Mouse (Mus musculus) heart, embryonic 13.5 days (tissue): ENCODE measurements around the gene Dhps. TPM values are rescaled to one million over a fixed set of nuclear protein-coding genes. Genes with fewer than 3 reads are reported as not detected.
"Not testable (repeated sequence)": the region's sequence is repeated elsewhere in the genome, so short reads cannot be mapped to it uniquely, and the experiment has no call there.

Experiments
- ATAC-seq: fragments of 200-750 bp; cut with Nextera tagmentation; 2 replicates; pipeline ENCODE4 v1.8.0; 2017; ENCODE audit warnings: moderate TSS enrichment; ENCODE audit not compliant: insufficient number of reproducible peaks, low FRiP score, low TSS enrichment; ENCODE audit errors: extremely low read depth
- H3K27ac ChIP-seq: fragments of 300-500 bp; sonication (generic); replicated peaks from 2 replicates; pipeline ENCODE4 v1.5.1; 2015; ENCODE audit warnings: moderate library complexity, mild to moderate bottlenecking, inconsistent platforms
- H3K27me3 ChIP-seq: fragments of 300-500 bp; sonication (generic); replicated peaks from 2 replicates; pipeline ENCODE4 v1.6.1; 2015; ENCODE audit warnings: mild to moderate bottlenecking, inconsistent platforms
- H3K36me3 ChIP-seq: fragments of 300-500 bp; sonication (generic); 2 replicates; pipeline ENCODE4 v1.6.1; 2015; ENCODE audit warnings: mild to moderate bottlenecking, inconsistent platforms
- H3K4me1 ChIP-seq: fragments of 300-500 bp; sonication (generic); 2 replicates; pipeline ENCODE4 v1.6.1; 2015; ENCODE audit warnings: inconsistent platforms
- H3K4me2 ChIP-seq: fragments of 300-500 bp; sonication (generic); 2 replicates; pipeline ENCODE4 v1.6.1; 2015; ENCODE audit warnings: inconsistent platforms, mild to moderate bottlenecking, moderate library complexity
- H3K4me3 ChIP-seq: fragments of 300-500 bp; sonication (generic); 2 replicates; pipeline ENCODE4 v1.5.1; 2015; ENCODE audit warnings: moderate library complexity, mild to moderate bottlenecking, inconsistent platforms
- H3K9ac ChIP-seq: fragments of 300-500 bp; sonication (generic); 2 replicates; pipeline ENCODE4 v1.6.1; 2015; ENCODE audit warnings: inconsistent platforms, mild to moderate bottlenecking, moderate library complexity
- H3K9me3 ChIP-seq: fragments of 300-500 bp; sonication (generic); 2 replicates; pipeline ENCODE4 v1.6.1; 2016; ENCODE audit warnings: inconsistent platforms
- WGBS: fragments of 180-500 bp; shearing (Covaris S2); methylation state at CpG from one replicate; pipeline ENCODE4 v1.1.7; 2015; ENCODE audit warnings: mixed read lengths; 5-methylcytosine and 5-hydroxymethylcytosine counted together
- polyA plus RNA-seq: library from polyadenylated mRNA; unstranded; fragments of >200 nt; fragmentation: Nextera tagmentation; extraction: Ambion mirVana; gene quantifications from 2 replicates; pipeline ENCODE4 v1.2.1, GENCODE M21; 2015

Gene Dhps
- polyA plus RNA-seq, 1 experiment from 2014 or later: 51.9 TPM

DNA sequence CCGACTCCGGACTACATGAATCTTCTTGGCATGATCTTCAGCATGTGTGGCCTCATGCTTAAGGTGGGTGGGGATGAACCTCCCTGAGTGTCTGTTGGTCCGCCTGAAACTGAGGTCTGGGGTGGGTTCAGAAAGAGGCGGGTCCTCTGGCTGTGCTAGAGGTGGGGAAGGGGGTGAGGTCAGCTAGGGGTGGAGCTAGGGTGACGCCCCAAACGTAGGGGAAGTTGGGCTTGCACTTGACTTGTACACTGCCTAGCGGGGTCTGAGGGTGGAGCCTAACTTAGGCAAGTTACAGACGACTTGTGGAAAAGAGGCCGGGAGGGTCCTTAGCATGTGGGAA lies 9.6 kb downstream of the Dhps start, which contains the start of gene Wdr83:
TSS of gene Wdr83 (minus strand) at position 91 of the 340 bp plus-strand sequence.
- Histone ChIP-seq H3K4me3 (peak within 1 kb of the TSS; percentile 89), H3K9me3 (no peaks in the 10 kb centered on the region), H3K27me3 (no peaks in the 10 kb centered on the region), H3K4me1 (peaks cover 41% of the 10 kb centered on the region), H3K36me3 (peaks cover 36% of the 10 kb centered on the region), H3K27ac (peak within 1 kb of the TSS; percentile 62), H3K9ac (peak within 1 kb of the TSS; percentile 94), H3K4me2 (peak within 1 kb of the TSS; percentile 94)
- peak; percentile 34; the same call in 1 of the 2 replicates for ATAC-seq
- WGBS: under 1% methylated on average over 9 of the region's 9 CpGs

DNA sequence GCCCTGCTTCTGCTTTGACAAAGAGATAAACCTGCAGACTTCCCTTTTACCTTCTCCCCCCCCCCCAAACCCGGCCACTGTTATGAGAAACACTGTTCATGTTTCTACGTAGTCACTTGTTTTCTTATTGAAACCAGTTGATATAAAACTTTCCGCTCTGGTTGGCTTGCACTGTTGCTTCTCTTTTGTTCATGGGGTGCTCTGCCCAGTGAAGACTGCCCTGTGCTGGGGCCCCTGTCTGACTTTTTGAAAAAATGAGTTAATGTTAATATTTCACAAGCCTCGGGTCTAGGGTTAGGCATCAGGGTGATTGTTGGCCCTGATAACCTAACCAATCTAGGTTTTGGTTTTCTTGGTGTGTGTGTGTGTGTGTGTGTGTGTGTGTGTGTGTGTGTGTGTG lies 10.6 kb downstream of the Dhps start:
- H3K27me3 ChIP-seq, H3K9me3 ChIP-seq, H3K9ac ChIP-seq, H3K27ac ChIP-seq, ATAC-seq, H3K4me3 ChIP-seq: not testable (repeated sequence)
- Histone ChIP-seq H3K4me2 (peak overlapping the region; percentile 94; the same call in 1 of the 2 replicates), H3K4me1 (peaks cover 41% of the 10 kb centered on the region), H3K36me3 (peaks cover 39% of the 10 kb centered on the region)
- WGBS: 67% methylated on average over 4 of the region's 4 CpGs

DNA sequence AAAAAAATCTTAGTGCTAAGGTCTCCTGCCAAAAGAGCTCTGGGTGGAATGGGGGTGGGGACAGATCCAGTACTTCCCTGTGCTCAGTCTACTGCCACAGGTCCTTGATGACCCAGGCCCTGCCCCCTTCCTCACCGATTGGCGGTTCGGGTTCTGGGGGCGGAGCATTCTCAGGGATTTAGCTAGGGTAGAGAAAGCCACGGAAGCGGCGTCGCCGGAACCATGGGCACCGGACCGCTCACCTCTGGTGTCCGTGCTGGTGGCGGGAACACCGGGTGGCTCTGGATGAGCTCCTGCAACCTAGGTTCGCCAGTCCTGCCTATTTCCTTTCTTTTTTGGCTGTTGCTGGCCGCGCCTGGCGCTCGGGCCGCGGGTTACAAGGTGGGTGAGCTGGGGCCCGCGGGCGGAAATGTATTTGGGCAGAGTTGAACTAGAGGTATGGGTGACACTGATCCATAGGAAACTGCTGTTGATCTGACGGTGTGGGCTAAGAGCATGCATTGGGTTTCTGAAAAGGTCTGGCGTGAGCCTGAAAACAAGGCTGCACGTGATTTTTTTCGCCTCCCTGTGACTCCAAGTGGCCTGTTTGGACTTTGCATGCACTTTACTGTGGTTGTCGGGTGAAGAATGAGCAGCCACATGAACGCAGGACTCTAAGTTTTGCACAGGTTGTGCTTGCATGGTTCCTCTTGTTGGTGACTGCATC lies 11.7 kb downstream of the Dhps start, which contains the start of gene Man2b1:
TSS of gene Man2b1 (plus strand) at position 163 of the 706 bp plus-strand sequence.
- Histone ChIP-seq H3K4me2 (peak within 1 kb of the TSS; percentile 94), H3K9me3 (no peaks in the 10 kb centered on the region), H3K27me3 (no peaks in the 10 kb centered on the region), H3K9ac (peak within 1 kb of the TSS; percentile 83), H3K36me3 (peaks cover 41% of the 10 kb centered on the region), H3K27ac (peak within 1 kb of the TSS; percentile 31), H3K4me1 (peaks cover 41% of the 10 kb centered on the region), H3K4me3 (peak within 1 kb of the TSS; percentile 79)
- under 1% methylated on average over 29 of the region's 30 CpGs for WGBS
- ATAC-seq: peak; percentile 61

DNA sequence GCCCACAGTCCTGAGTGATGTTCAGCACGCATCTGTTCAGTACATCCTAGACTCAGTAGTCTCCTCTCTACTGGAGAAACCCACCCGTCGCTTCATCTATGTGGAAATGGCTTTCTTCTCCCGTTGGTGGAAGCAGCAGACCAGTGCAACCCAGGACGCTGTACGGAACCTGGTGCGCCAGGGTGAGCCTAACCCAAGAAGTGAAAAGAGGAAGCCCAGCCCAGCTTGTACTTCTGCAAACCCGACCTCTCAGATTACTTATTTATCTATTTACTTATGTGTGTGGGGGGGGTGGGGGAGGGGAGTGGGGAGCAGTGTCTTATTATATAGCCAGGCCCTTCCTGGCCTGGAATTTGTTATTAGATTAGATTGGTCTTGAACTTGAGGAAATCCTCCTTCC lies 13.1 kb downstream of the Dhps start:
- Histone ChIP-seq H3K9me3 (no peaks in the 10 kb centered on the region), H3K9ac (no peak overlapping the region), H3K27me3 (no peaks in the 10 kb centered on the region), H3K27ac (no peak overlapping the region), H3K36me3 (peaks cover 40% of the 10 kb centered on the region), H3K4me3 (no peak overlapping the region), H3K4me1 (peaks cover 30% of the 10 kb centered on the region), H3K4me2 (peak overlapping the region; percentile 93; the same call in 1 of the 2 replicates)
- ATAC-seq: no peak
- 87% methylated on average over 8 of the region's 8 CpGs for WGBS

DNA sequence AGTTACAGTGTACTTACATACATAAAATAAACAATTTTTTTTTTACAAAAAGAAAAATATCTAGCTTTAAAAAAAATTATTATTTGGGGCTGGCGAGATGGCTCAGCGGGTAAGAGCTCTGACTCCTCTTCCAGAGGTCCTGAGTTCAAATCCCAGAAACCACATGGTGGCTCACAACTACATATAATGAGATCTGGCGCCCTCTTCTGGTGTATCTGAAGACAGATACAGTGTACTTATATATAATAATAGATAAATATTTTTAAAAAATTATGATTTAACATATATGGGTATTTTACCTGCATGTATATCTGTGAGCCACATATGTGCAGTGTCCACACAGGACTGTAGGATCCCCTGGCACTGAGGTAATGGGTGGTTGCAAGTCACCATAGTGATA lies 14.7 kb downstream of the Dhps start:
- H3K27me3 ChIP-seq: no peaks in the 10 kb centered on the region
- H3K4me3 ChIP-seq: no peak overlapping the region
- H3K27ac ChIP-seq: no peak overlapping the region
- H3K9me3 ChIP-seq: no peaks in the 10 kb centered on the region
- peaks cover 24% of the 10 kb centered on the region for H3K4me1 ChIP-seq
- 85% methylated on average over 3 of the region's 3 CpGs for WGBS
- ATAC-seq: no peak
- no peak overlapping the region for H3K9ac ChIP-seq
- peaks cover 47% of the 10 kb centered on the region for H3K36me3 ChIP-seq
- no peak overlapping the region for H3K4me2 ChIP-seq

DNA sequence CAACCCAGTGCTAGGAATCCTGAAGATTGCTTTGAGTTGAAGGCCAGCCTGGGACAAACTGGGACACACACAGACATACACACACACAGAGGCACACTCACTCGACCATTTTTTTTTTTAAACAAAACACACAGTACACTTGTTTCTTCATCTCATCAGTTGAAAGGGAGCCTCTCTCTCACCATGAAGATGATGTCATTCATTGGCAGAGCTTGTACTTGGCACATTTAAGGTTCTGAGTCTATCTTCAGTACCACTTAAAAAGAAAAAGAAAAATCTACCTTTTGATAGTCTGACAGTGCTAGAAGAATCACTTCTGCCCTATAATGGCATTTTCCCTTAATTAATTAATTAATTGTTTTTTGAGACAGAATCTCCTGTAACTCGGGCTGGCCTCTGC lies 17.2 kb downstream of the Dhps start:
- peaks cover 8% of the 10 kb centered on the region for H3K4me1 ChIP-seq
- no peaks in the 10 kb centered on the region for H3K9me3 ChIP-seq
- no peak overlapping the region for H3K27ac ChIP-seq
- no peak overlapping the region for H3K9ac ChIP-seq
- H3K4me3 ChIP-seq: no peak overlapping the region
- no peak overlapping the region for H3K4me2 ChIP-seq
- 57% methylated on average over 2 of the region's 2 CpGs for WGBS
- ATAC-seq: no peak
- H3K27me3 ChIP-seq: no peaks in the 10 kb centered on the region
- peaks cover 66% of the 10 kb centered on the region for H3K36me3 ChIP-seq

DNA sequence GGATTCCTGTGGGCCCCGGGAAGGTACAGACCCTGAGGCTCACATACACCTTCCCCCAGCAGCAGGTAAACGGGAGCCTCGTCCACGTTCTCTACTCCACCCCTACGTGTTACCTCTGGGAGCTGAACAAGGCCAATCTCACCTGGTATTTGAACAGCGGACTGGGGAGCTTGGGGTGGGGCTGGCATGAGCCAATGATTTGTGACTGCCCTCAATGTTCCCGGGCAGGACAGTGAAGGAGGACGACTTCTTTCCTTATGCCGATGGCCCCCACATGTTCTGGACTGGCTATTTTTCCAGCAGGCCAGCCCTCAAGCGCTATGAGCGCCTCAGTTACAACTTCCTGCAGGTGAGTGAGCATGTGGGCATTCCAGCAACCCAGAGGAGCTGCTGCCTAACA lies 19.3 kb downstream of the Dhps start:
- ATAC-seq: no peak
- no peak overlapping the region for H3K9ac ChIP-seq
- no peaks in the 10 kb centered on the region for H3K4me1 ChIP-seq
- WGBS: 86% methylated on average over 11 of the region's 11 CpGs
- H3K4me2 ChIP-seq: no peak overlapping the region
- no peaks in the 10 kb centered on the region for H3K9me3 ChIP-seq
- no peaks in the 10 kb centered on the region for H3K27me3 ChIP-seq
- peaks cover 79% of the 10 kb centered on the region for H3K36me3 ChIP-seq
- no peak overlapping the region for H3K4me3 ChIP-seq
- no peak overlapping the region for H3K27ac ChIP-seq

DNA sequence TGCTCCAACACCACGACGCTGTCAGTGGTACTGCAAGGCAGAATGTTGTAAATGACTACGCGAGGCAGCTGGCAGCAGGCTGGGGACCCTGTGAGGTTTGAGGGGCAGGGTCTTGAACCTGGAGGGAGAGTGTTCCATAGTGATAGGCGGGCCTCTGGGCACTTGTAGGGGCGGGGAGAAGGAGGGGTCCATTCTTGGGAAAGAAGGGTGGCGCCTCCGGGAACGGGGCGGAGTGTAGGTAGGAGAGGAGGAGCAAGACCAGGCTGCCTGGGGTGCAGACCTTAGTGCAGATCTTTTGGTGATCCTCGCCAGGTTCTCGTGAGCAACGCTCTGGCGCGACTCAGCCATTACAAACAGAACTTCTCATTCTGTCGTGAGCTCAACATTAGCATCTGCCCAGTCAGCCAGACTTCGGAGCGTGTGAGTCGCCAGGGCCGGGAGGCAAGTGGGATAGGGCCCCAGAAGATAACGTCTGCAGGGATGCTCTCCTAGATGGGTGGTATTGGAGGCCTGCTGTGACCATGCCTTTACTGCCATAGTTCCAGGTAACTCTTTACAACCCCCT lies 20.1 kb downstream of the Dhps start:
- H3K9me3 ChIP-seq: no peaks in the 10 kb centered on the region
- no peak overlapping the region for H3K9ac ChIP-seq
- no peak for ATAC-seq
- peaks cover 79% of the 10 kb centered on the region for H3K36me3 ChIP-seq
- no peak overlapping the region for H3K27ac ChIP-seq
- no peaks in the 10 kb centered on the region for H3K27me3 ChIP-seq
- WGBS: 27% methylated on average over 21 of the region's 21 CpGs
- no peak overlapping the region for H3K4me2 ChIP-seq
- H3K4me3 ChIP-seq: no peak overlapping the region
- H3K4me1 ChIP-seq: no peaks in the 10 kb centered on the region

DNA sequence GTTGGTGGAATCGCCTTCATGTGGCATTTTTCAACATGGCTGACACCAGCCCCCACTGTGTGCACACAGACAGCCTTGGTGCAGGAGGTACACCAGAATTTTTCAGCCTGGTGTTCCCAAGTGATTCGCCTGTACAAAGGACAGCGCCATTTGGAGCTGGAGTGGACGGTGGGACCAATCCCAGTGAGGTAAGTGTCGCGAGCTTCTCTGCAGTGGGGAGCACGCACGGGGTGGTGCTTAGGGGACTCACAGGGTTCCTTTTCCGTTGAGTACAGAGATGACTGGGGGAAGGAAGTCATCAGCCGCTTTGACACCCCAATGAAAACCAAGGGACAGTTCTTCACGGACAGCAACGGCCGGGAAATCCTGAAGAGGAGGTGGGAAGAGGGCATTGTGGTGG lies 23.5 kb downstream of the Dhps start:
- Histone ChIP-seq H3K4me1 (no peaks in the 10 kb centered on the region), H3K36me3 (peaks cover 86% of the 10 kb centered on the region)
- 82% methylated on average over 13 of the region's 13 CpGs for whole genome bisulfite sequencing

DNA sequence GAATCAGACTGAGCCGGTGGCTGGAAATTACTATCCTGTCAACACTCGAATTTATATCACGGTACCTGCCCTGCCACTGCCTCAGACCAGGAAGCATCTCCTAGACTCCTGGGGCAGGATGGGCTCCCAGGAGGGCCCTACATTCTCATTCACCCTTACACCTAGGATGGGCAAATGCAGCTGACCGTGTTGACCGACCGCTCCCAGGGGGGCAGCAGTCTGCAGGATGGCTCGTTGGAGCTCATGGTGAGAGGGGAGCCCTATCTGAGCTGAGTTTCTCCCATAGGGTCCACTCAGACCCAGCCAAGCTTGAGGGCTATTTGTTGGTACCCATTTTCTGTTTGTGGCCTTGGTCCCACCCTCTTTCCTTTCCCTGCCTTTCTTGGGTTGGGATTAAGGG lies 24.0 kb downstream of the Dhps start:
- ATAC-seq: no peak
- WGBS: 88% methylated on average over 7 of the region's 7 CpGs
- H3K9ac ChIP-seq: no peak overlapping the region
- no peak overlapping the region for H3K4me2 ChIP-seq
- peaks cover 86% of the 10 kb centered on the region for H3K36me3 ChIP-seq
- no peaks in the 10 kb centered on the region for H3K9me3 ChIP-seq
- no peaks in the 10 kb centered on the region for H3K4me1 ChIP-seq
- no peak overlapping the region for H3K27ac ChIP-seq
- H3K4me3 ChIP-seq: no peak overlapping the region
- H3K27me3 ChIP-seq: no peaks in the 10 kb centered on the region

More for the DNA sequence above, 23.5 kb downstream of the Dhps start:
- Histone ChIP-seq H3K9ac (no peak overlapping the region), H3K27me3 (no peaks in the 10 kb centered on the region), H3K9me3 (no peaks in the 10 kb centered on the region), H3K4me3 (no peak overlapping the region), H3K27ac (no peak overlapping the region), H3K4me2 (no peak overlapping the region)
- ATAC-seq: no peak

DNA sequence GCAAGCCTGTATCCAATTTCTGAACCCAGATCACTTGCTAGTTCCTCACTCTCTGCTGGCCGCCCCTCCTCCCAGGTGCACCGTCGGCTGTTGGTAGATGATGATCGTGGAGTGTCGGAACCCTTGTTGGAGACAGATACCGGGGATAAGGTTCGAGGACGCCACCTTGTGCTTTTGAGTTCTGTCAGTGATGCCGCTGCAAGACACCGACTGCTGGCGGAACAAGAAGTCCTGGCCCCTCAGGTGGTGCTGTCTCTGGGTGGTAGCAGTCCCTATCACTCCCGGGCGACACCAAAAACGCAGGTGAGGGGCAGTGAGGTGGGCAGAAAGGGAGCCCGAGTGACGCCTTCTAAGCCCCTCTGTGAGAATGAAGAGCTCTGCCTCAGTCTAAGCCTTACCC lies 24.6 kb downstream of the Dhps start:
- no peaks in the 10 kb centered on the region for H3K4me1 ChIP-seq
- peaks cover 80% of the 10 kb centered on the region for H3K36me3 ChIP-seq
- no peak overlapping the region for H3K4me2 ChIP-seq
- WGBS: 86% methylated on average over 16 of the region's 16 CpGs
- no peak overlapping the region for H3K9ac ChIP-seq
- no peak overlapping the region for H3K27ac ChIP-seq
- H3K27me3 ChIP-seq: no peaks in the 10 kb centered on the region
- H3K4me3 ChIP-seq: no peak overlapping the region
- no peaks in the 10 kb centered on the region for H3K9me3 ChIP-seq
- ATAC-seq: no peak

DNA sequence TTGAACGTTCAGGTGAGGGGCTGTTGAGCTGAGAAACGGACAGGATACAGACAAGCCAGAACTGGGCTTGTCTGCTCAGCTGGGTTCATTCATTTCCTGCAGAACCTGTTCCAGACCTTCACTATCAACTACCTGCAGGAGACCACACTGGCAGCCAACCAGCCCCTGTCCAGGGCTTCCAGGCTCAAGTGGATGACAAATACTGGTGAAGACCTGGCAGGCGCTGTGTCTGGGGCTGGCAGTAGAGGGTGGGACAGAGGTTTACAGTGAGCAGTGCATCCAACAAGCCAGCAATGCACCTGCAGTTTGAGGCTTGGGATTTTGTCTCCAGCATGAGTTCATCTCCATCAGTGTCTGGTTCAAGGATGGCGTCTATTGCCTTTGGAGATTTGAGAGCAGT lies 25.3 kb downstream of the Dhps start:
- no peak overlapping the region for H3K27ac ChIP-seq
- H3K4me3 ChIP-seq: no peak overlapping the region
- no peak overlapping the region for H3K4me2 ChIP-seq
- 79% methylated on average over 4 of the region's 4 CpGs for WGBS
- no peak for ATAC-seq
- peaks cover 74% of the 10 kb centered on the region for H3K36me3 ChIP-seq
- H3K9me3 ChIP-seq: no peaks in the 10 kb centered on the region
- H3K4me1 ChIP-seq: no peaks in the 10 kb centered on the region
- H3K9ac ChIP-seq: no peak overlapping the region
- H3K27me3 ChIP-seq: no peaks in the 10 kb centered on the region
